In the genomic region with DNA sequence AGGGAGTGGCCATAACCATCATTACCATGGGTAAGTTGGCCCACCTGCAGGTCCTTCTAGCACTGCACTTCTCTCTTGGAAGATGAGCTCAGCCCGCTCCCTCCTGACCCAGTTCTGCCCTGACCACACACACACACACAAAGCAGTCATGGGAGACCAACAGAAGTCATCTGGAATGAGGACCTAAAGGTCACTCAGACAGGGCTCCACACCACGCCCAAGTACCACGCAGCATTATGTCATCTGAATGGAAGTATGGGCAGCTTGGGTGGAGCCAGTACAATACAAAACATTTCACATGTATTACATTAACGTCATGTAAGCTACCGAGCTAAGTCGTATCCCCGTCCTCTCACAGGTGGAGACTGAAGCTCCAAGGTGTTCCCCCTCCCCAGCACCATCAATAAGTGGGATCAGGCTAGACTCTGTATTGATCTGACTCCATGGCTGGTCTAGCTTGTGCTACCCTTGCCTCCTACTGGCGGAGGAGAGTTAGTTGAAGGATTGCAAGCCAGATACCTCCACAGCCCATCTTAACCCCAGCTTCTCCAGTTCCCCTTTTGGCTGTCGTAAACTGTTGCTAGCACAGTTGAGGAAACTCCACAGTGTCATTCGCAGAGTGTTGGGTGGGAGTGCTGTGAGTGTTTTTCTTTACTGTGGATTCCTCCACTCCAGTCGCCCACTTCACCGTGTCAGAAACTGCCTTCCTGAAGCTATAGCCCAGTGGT, we compare ENCODE assay signal across 13 mouse cellular contexts. TPM values are rescaled to one million over a fixed set of nuclear protein-coding genes. Genes with fewer than 3 reads are reported as not detected.
DNase-seq lines count a peak whose midpoint lies in the region; ATAC-seq and TF ChIP-seq lines count a peak whose summit lies in the region.
"Had no signal": no experiment of that assay in that cellular context is flagged by ENCODE, and none has a peak within 500 bp of the region (broad histone marks: within the 10 kb centered on the region; RNA-seq: fewer than 3 reads in every experiment).

No protein-coding gene starts in this region.

- peak; percentile 13; the same call in 1 of the 2 replicates for TF ChIP-seq CTCF in liver, postnatal 0 days (IDR thresholded peaks at IDR 0.05; ENCODE audit: low read depth)

- ATAC-seq in forebrain, embryonic 14.5 days: no peak
- ATAC-seq in forebrain, embryonic 13.5 days: no peak
- ATAC-seq in liver, embryonic 13.5 days (ENCODE audit: low read depth): no peak
- peak; percentile 13; the same call in 1 of the 2 replicates for ATAC-seq in liver, postnatal 0 days
- ATAC-seq in stomach, embryonic 16.5 days (ENCODE audit: insufficient read depth, low FRiP score): no peak
- ATAC-seq: forebrain, embryonic 15.5 days; Patski had no signal

- no peak overlapping the region for H3K4me3 ChIP-seq in forebrain, embryonic 14.5 days (ENCODE audit: low read depth, low read length)
- no peak overlapping the region for H3K4me3 ChIP-seq in forebrain, embryonic 13.5 days
- H3K4me3 ChIP-seq in liver, embryonic 13.5 days (replicated peaks): no peak overlapping the region
- no peak overlapping the region for H3K4me3 ChIP-seq in liver, postnatal 0 days (ENCODE audit: low read depth, low read length)
- no peak overlapping the region for H3K4me3 ChIP-seq in stomach, embryonic 16.5 days (replicated peaks; ENCODE audit: low read length)
- H3K4me3 ChIP-seq: forebrain, embryonic 15.5 days had no signal

- no peaks in the 10 kb centered on the region for H3K9me3 ChIP-seq in forebrain, embryonic 14.5 days (replicated peaks; ENCODE audit: control insufficient read depth, low read length)
- H3K9me3 ChIP-seq in forebrain, embryonic 13.5 days (replicated peaks): no peaks in the 10 kb centered on the region
- H3K9me3 ChIP-seq in liver, embryonic 13.5 days (replicated peaks): no peaks in the 10 kb centered on the region
- H3K9me3 ChIP-seq in liver, postnatal 0 days (ENCODE audit: low read length): no peaks in the 10 kb centered on the region
- H3K9me3 ChIP-seq in stomach, embryonic 16.5 days (replicated peaks; ENCODE audit: control insufficient read depth, low read length): no peaks in the 10 kb centered on the region
- H3K9me3 ChIP-seq: forebrain, embryonic 15.5 days had no signal

- DNase-seq in forebrain, embryonic 14.5 days (ENCODE audit: low spot score): no peak
- DNase-seq in liver, embryonic 13.5 days: no peak
- no peak for DNase-seq in liver
- no peak for DNase-seq in liver, postnatal 0 days
- DNase-seq in layer of hippocampus, adult 8-10 months (ENCODE audit: low spot score in 2 of 2): no peak
- DNase-seq in cerebellum, postnatal 36 days: no peak
- DNase-seq: adrenal gland, postnatal 25 days; cerebellum, postnatal 14 days had no signal

- no peak overlapping the region for H3K4me2 ChIP-seq in forebrain, embryonic 14.5 days (ENCODE audit: low read length)
- no peak overlapping the region for H3K4me2 ChIP-seq in forebrain, embryonic 13.5 days
- no peak overlapping the region for H3K4me2 ChIP-seq in liver, embryonic 13.5 days
- no peak overlapping the region for H3K4me2 ChIP-seq in liver, postnatal 0 days (ENCODE audit: low read depth, low read length)
- H3K4me2 ChIP-seq in stomach, embryonic 16.5 days (ENCODE audit: low read depth, low read length): no peak overlapping the region
- H3K4me2 ChIP-seq: forebrain, embryonic 15.5 days had no signal

- TF ChIP-seq EP300 in liver, postnatal 0 days (IDR thresholded peaks at IDR 0.05; ENCODE audit: low read depth): no peak

- H3K36me3 ChIP-seq in forebrain, embryonic 14.5 days (ENCODE audit: control insufficient read depth, insufficient read depth, low read length): no peaks in the 10 kb centered on the region
- no peaks in the 10 kb centered on the region for H3K36me3 ChIP-seq in forebrain, embryonic 13.5 days (ENCODE audit: poor library complexity, severe bottlenecking)
- no peaks in the 10 kb centered on the region for H3K36me3 ChIP-seq in liver, embryonic 13.5 days
- H3K36me3 ChIP-seq in liver, postnatal 0 days (replicated peaks; ENCODE audit: insufficient read depth, low read length): no peaks in the 10 kb centered on the region
- no peaks in the 10 kb centered on the region for H3K36me3 ChIP-seq in stomach, embryonic 16.5 days (ENCODE audit: control insufficient read depth, insufficient read depth, low read length)
- H3K36me3 ChIP-seq: forebrain, embryonic 15.5 days had no signal

- WGBS in forebrain, embryonic 14.5 days: 90% methylated on average over 12 of the region's 12 CpGs
- 94% methylated on average over 12 of the region's 12 CpGs for WGBS in forebrain, embryonic 13.5 days
- WGBS in liver, embryonic 13.5 days (ENCODE audit: insufficient replicate concordance): 63% methylated on average over 12 of the region's 12 CpGs
- whole genome bisulfite sequencing in liver, postnatal 0 days (ENCODE audit: insufficient replicate concordance): 68% methylated on average over 12 of the region's 12 CpGs
- 81% methylated on average over 12 of the region's 12 CpGs for WGBS in stomach, embryonic 16.5 days

- H3K27me3 ChIP-seq in forebrain, embryonic 14.5 days (replicated peaks; ENCODE audit: control insufficient read depth, insufficient read depth, low read length): no peaks in the 10 kb centered on the region
- H3K27me3 ChIP-seq in forebrain, embryonic 13.5 days: no peaks in the 10 kb centered on the region
- no peaks in the 10 kb centered on the region for H3K27me3 ChIP-seq in liver, embryonic 13.5 days
- H3K27me3 ChIP-seq in liver, postnatal 0 days (ENCODE audit: insufficient read depth, low read length): no peaks in the 10 kb centered on the region
- no peaks in the 10 kb centered on the region for H3K27me3 ChIP-seq in stomach, embryonic 16.5 days (ENCODE audit: control insufficient read depth, insufficient read depth, low read length)
- H3K27me3 ChIP-seq: forebrain, embryonic 15.5 days; Patski had no signal

- H3K9ac ChIP-seq in forebrain, embryonic 14.5 days (ENCODE audit: low read length): no peak overlapping the region
- no peak overlapping the region for H3K9ac ChIP-seq in forebrain, embryonic 13.5 days
- no peak overlapping the region for H3K9ac ChIP-seq in liver, embryonic 13.5 days
- no peak overlapping the region for H3K9ac ChIP-seq in liver, postnatal 0 days (replicated peaks)
- no peak overlapping the region for H3K9ac ChIP-seq in stomach, embryonic 16.5 days (ENCODE audit: low read length)
- H3K9ac ChIP-seq: forebrain, embryonic 15.5 days had no signal

- 0 out of 2 replicates have a peak overlapping the region, but pooled peaks have one; percentile 4 for H3K27ac ChIP-seq in forebrain, embryonic 14.5 days (ENCODE audit: low read depth, low read length)
- no peak overlapping the region for H3K27ac ChIP-seq in forebrain, embryonic 13.5 days
- H3K27ac ChIP-seq in liver, embryonic 13.5 days: peak overlapping the region; percentile 35; the same call in 1 of the 2 replicates
- peak overlapping the region; percentile 73; the same call in 1 of the 2 replicates for H3K27ac ChIP-seq in liver, postnatal 0 days (ENCODE audit: low read depth)
- H3K27ac ChIP-seq in stomach, embryonic 16.5 days (ENCODE audit: low read length): peak overlapping the region; percentile 80
- H3K27ac ChIP-seq: forebrain, embryonic 15.5 days had no signal

- H3K4me1 ChIP-seq in forebrain, embryonic 14.5 days (ENCODE audit: control insufficient read depth, insufficient read depth, low read length): no peaks in the 10 kb centered on the region
- no peaks in the 10 kb centered on the region for H3K4me1 ChIP-seq in forebrain, embryonic 13.5 days
- peaks cover 45% of the 10 kb centered on the region for H3K4me1 ChIP-seq in liver, embryonic 13.5 days (replicated peaks)
- H3K4me1 ChIP-seq in liver, postnatal 0 days (ENCODE audit: insufficient read depth): peaks cover 27% of the 10 kb centered on the region
- peaks cover 26% of the 10 kb centered on the region for H3K4me1 ChIP-seq in stomach, embryonic 16.5 days (ENCODE audit: control insufficient read depth, insufficient read depth, low read length)
- H3K4me1 ChIP-seq: forebrain, embryonic 15.5 days had no signal

RNA-seq across cellular contexts. Expression of gene Ubtd1, which starts 19.9 kb away (rescaled TPM):
- 5.4 and 6.7 TPM in 2 replicates for polyA plus RNA-seq in forebrain, embryonic 14.5 days (2014; fragmentation: Nextera tagmentation; extraction: Ambion mirVana)
- 5.7 and 5.8 TPM in 2 replicates for polyA plus RNA-seq in forebrain, embryonic 13.5 days (2015; fragmentation: Nextera tagmentation; extraction: Ambion mirVana)
- polyA plus RNA-seq in liver, embryonic 13.5 days (2015; fragmentation: Nextera tagmentation; extraction: Ambion mirVana): 3.3 and 3.9 TPM in 2 replicates
- polyA plus RNA-seq in liver, postnatal 0 days (2015; fragmentation: Nextera tagmentation; extraction: Ambion mirVana): 6.9 and 9.0 TPM in 2 replicates
- 13.4 and 14.8 TPM in 2 replicates for polyA plus RNA-seq in stomach, embryonic 16.5 days (2015; fragmentation: Nextera tagmentation; extraction: Ambion mirVana)
- total RNA-seq in layer of hippocampus, adult 8-10 months (2022): 10 to 100 TPM; 11.2 to 14.4 (median 13.2) TPM

RNA-seq across cellular contexts. Expression of gene Mms19, which starts 20.5 kb away (rescaled TPM):
- polyA plus RNA-seq in forebrain, embryonic 14.5 days (2014; fragmentation: Nextera tagmentation; extraction: Ambion mirVana): 30.8 and 35.9 TPM in 2 replicates
- 32.6 and 35.2 TPM in 2 replicates for polyA plus RNA-seq in forebrain, embryonic 13.5 days (2015; fragmentation: Nextera tagmentation; extraction: Ambion mirVana)
- polyA plus RNA-seq in liver, embryonic 13.5 days (2015; fragmentation: Nextera tagmentation; extraction: Ambion mirVana): 10.4 and 13.5 TPM in 2 replicates
- polyA plus RNA-seq in liver, postnatal 0 days (2015; fragmentation: Nextera tagmentation; extraction: Ambion mirVana): 7.3 and 9.2 TPM in 2 replicates
- polyA plus RNA-seq in stomach, embryonic 16.5 days (2015; fragmentation: Nextera tagmentation; extraction: Ambion mirVana): 27.6 and 31.5 TPM in 2 replicates
- 10 to 100 TPM; 30.8 to 60.2 (median 39.4) TPM for total RNA-seq in layer of hippocampus, adult 8-10 months (2022)

RNA-seq across cellular contexts. Expression of gene Ankrd2, which starts 34.4 kb away (rescaled TPM):
- 0.47 TPM in 2 replicates for polyA plus RNA-seq in forebrain, embryonic 14.5 days (2014; fragmentation: Nextera tagmentation; extraction: Ambion mirVana)
- 0.15 and 0.21 TPM in 2 replicates for polyA plus RNA-seq in forebrain, embryonic 13.5 days (2015; fragmentation: Nextera tagmentation; extraction: Ambion mirVana)
- polyA plus RNA-seq in liver, embryonic 13.5 days (2015; fragmentation: Nextera tagmentation; extraction: Ambion mirVana): 0.15 and 0.16 TPM in 2 replicates
- 0.22 and 1.1 TPM in 2 replicates for polyA plus RNA-seq in liver, postnatal 0 days (2015; fragmentation: Nextera tagmentation; extraction: Ambion mirVana)
- polyA plus RNA-seq in stomach, embryonic 16.5 days (2015; fragmentation: Nextera tagmentation; extraction: Ambion mirVana): 0.84 TPM in 1 of 2 replicates, not detected in the other
- under 1 TPM in 2 of 4 experiments, not detected in 2; 0.30 to 0.47 TPM for total RNA-seq in layer of hippocampus, adult 8-10 months (2022)
- total RNA-seq: heart, postnatal 25 days had no signal

RNA-seq across cellular contexts. Expression of gene Hoga1, which starts 44.0 kb away (rescaled TPM):
- 0.76 and 0.90 TPM in 2 replicates for polyA plus RNA-seq in forebrain, embryonic 14.5 days (2014; fragmentation: Nextera tagmentation; extraction: Ambion mirVana)
- polyA plus RNA-seq in forebrain, embryonic 13.5 days (2015; fragmentation: Nextera tagmentation; extraction: Ambion mirVana): 0.79 and 1.1 TPM in 2 replicates
- 21.6 and 21.9 TPM in 2 replicates for polyA plus RNA-seq in liver, embryonic 13.5 days (2015; fragmentation: Nextera tagmentation; extraction: Ambion mirVana)
- 183 and 190 TPM in 2 replicates for polyA plus RNA-seq in liver, postnatal 0 days (2015; fragmentation: Nextera tagmentation; extraction: Ambion mirVana)
- polyA plus RNA-seq in stomach, embryonic 16.5 days (2015; fragmentation: Nextera tagmentation; extraction: Ambion mirVana): 3.5 and 3.6 TPM in 2 replicates
- total RNA-seq in layer of hippocampus, adult 8-10 months (2022): 10 to 100 TPM in 1 of 4 experiments, 1 to 10 TPM in 3; 7.2 to 11.6 (median 8.9) TPM

RNA-seq across cellular contexts. Expression of gene 4933411K16Rik, which starts 50.6 kb away (rescaled TPM):
- not detected in 2 replicates for polyA plus RNA-seq in forebrain, embryonic 14.5 days (2014; fragmentation: Nextera tagmentation; extraction: Ambion mirVana)
- not detected in 2 replicates for polyA plus RNA-seq in forebrain, embryonic 13.5 days (2015; fragmentation: Nextera tagmentation; extraction: Ambion mirVana)
- 0.15 TPM in 1 of 2 replicates, not detected in the other for polyA plus RNA-seq in liver, embryonic 13.5 days (2015; fragmentation: Nextera tagmentation; extraction: Ambion mirVana)
- 0.18 and 0.40 TPM in 2 replicates for polyA plus RNA-seq in liver, postnatal 0 days (2015; fragmentation: Nextera tagmentation; extraction: Ambion mirVana)
- polyA plus RNA-seq in stomach, embryonic 16.5 days (2015; fragmentation: Nextera tagmentation; extraction: Ambion mirVana): not detected in 2 replicates
- 1 to 10 TPM; 1.7 to 2.7 (median 2.1) TPM for total RNA-seq in layer of hippocampus, adult 8-10 months (2022)
- total RNA-seq: heart, postnatal 25 days had no signal
- polyA plus RNA-seq: forebrain, embryonic 15.5 days had no signal
